Mouse (Mus musculus): ENCODE measurements around the gene Paqr5.

The Paqr5 gene

DNA sequence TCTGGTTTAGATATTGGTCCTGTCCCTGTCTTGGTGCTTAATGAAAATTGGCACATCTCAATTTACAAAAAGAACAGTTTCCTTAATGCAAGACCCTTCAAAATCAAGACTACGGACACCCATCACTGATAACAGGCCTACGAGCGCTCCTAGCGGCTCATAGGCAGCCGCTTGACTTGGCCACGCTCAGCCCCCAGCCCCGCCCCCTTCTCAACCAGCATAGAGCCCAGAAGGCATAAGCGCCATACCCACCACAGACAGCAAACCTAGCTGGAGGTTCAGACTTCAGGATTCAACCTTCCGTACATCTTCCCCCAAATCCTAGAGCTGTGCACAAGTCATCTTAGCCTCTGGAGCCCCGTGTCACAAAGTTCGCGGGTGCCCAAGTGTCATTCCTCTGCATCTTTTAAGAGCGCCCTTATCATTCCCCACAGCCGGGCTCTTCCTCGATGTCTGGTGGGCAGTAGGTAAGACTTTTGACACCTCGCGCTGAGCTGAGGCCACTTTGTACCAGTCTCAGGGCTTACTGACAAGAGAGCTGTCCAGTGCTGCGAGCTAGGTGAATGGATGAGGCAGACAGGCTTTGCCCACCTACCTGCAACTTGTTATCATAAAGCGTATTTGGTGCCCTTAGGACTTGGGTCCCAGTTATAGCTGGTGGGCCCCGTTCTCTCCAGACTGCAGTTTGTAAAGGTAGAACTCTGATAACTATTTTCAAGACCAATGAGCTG, 116.0 kb downstream of the Paqr5 start:
- DNase-seq (ENCODE audit: low read depth, low spot score) = no peak

DNA sequence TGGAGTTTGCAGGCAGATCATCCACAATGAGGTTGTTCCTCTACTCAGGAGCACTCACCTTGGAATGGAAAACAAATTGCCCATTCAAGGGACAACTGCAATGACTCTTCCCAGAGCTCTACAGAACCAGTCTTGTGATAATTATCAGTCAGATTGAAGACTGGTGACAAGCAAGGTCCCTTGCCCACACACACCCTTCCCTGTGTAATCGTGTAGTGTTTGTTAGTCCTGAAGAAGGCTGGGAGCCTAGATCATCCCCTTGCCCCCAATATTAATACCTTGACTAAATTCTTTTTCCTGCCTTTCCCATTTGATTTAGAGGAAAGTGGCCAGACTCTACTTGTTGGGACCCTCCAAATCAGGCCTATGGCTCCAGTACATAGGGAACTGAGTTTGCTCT, 117.0 kb downstream of the Paqr5 start:
- no peak for DNase-seq (ENCODE audit: low read depth, low spot score)

DNA sequence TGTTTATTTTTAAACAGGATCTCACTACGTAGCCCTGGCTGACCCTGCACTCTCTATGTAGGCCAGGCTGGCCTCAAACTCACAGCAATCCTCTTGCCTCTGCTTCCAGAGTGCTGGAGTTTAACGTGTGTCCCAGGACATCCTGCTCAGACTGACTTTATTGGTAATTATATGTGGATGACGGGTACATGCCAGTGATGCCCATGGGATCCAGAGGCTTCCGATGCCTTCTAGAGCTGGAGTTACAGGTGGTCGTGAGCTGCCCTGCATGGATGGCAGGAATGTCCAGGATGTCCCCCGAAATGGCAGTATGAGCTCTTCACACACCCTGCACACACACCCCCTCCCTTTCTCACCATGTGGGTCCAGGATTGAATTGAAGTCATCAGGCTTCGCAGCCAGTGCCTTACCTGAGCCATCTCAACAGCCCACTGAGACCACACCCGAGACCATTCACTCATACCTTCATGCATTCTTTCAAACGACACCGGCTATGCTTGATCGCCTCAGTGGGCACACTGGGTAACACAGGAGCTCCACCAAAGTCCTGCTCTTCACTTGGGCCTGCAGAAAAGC, 117.7 kb downstream of the Paqr5 start:
- DNase-seq (ENCODE audit: low read depth, low spot score) = no peak

DNA sequence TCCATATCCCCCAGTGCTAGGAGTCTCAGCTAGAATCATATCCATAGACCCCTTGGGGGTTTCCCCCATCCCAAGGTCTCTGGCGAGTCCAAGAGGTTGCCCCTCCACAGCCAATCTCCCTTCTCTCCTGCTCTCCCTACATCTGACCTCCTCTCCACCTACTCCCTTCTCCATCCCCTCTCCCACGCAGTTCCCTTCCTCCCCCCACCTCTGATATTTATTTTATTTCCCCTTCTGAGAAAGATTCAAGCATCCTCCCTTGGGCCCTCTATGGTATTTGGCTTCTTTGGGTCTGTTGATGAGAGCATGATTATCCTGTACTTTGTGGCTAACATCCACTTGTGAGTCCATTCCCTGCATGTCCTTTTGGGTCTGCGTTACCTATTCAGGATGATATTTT, 118.3 kb downstream of the Paqr5 start:
- DNase-seq (ENCODE audit: low read depth, low spot score) = no peak

DNA sequence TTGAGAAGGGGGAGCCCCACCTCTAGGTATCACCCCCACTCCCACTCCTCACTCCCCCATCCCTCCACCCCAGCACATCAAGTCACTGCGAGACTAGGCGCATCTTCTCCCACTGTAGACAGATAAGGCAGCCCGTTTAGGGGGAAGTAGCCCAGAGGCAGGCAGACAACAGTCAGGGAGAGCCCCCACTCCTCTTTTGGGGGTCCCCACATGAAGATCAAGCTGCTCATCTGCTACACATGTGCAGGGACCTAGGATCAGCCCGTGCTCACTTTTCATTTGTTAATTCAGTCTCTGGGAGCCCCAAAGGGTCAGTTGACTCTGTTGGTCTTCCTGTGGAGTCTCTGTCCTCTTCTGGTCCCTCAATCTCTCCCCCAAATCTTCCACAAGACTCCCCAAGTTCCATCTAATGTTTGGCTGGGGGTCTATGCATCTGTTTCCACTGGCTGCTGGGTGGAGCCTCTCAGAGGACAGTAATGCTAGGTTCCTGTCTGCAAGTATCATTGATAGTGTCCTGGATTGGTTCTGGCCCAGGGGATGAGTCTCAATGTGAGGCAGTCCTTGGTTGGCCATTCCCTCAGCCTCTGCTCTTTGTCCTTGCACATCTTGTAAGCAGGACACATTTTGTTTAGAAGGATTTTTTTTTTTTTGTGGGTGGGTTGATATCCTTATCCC, 118.9 kb downstream of the Paqr5 start:
- DNase-seq (ENCODE audit: low read depth, low spot score) = no peak

DNA sequence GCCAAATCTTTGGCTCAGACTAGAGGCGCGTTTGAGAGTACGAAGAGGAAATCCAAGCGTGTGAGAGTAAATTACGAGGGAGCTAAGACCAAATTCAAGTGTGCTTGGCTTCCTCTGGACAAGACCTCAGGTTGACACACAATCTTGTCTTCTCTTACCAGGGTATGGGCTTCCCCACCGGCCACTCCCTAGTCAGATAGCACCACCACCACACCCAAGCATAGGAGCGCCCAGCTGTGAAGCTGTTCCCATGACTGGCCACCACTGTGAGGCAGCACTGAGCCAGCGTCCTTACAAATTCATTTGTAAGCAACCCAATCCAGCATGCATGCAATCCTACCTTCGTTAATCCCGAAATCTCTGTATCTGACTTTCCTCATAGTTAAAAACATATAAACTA, 119.7 kb downstream of the Paqr5 start:
- no peak for DNase-seq (ENCODE audit: low read depth, low spot score)

DNA sequence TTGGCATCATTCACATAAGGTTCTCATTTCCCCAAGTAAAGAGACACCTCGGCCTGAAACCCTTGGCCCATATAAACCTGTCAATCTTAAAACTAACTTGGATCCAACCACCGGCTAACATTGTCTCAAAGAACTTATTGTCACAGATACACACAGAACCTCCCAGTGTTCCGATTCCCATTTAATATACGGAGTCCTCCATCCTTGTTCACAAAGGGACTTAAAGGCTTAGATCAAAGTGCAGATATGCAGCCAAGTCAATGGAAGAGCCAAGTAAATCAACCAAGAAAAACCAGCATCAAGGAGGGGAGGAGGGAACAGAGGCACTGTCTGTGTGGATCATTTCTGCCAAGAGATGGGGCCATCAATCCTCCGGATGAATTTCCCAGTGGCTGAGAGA, 121.1 kb downstream of the Paqr5 start:
- DNase-seq (ENCODE audit: low read depth, low spot score) = no peak

DNA sequence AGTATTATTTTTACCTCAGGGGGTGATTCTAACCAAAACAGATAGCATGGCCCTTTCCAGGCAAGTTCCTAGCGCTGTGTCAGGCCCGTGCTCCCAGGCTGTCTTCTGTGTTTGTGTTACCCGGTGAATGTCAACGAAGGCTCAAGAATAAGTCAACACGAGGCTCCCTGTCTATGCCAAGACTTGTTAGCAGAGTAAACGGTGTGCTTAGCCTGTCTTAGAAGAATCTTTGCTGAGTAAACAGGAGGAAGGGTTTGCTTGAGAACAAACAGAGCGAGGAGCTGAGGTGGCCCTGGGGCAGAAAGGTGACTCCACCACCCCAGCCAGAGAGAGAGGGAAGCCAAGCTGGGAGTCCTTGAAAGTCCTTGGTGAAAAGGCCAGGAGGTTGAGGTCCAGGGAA, 122.5 kb downstream of the Paqr5 start:
- no peak for DNase-seq (ENCODE audit: low read depth, low spot score)

Measured in retina, postnatal 7 days (tissue).